In genomic region chr6:143129952-143130351, GRCm38 (mm10) we compare ENCODE assay signal across 18 mouse cellular contexts.
"Had no signal": no experiment of that assay in that cellular context is flagged by ENCODE, and none has a peak within 500 bp of the region (broad histone marks: within the 10 kb centered on the region; RNA-seq: fewer than 3 reads in every experiment).

No protein-coding gene starts in this region.

- H3K4me1 ChIP-seq: lung, embryonic 15.5 days; midbrain, embryonic 13.5 days; midbrain, embryonic 15.5 days; neural tube, embryonic 12.5 days; stomach, embryonic 15.5 days had no signal

- H3K4me3 ChIP-seq: lung, embryonic 15.5 days; megakaryocyte, embryonic 14.5 days; midbrain, embryonic 13.5 days; midbrain, embryonic 15.5 days; neural tube, embryonic 12.5 days; stomach, embryonic 15.5 days had no signal

- H3K36me3 ChIP-seq: lung, embryonic 15.5 days; midbrain, embryonic 13.5 days; midbrain, embryonic 15.5 days; neural tube, embryonic 12.5 days; stomach, embryonic 15.5 days had no signal

- H3K27me3 ChIP-seq: lung, embryonic 15.5 days; megakaryocyte, embryonic 14.5 days; midbrain, embryonic 13.5 days; midbrain, embryonic 15.5 days; neural tube, embryonic 12.5 days; stomach, embryonic 15.5 days had no signal

- H3K27ac ChIP-seq: lung, embryonic 15.5 days; macrophage; midbrain, embryonic 13.5 days; midbrain, embryonic 15.5 days; neural tube, embryonic 12.5 days; stomach, embryonic 15.5 days; stomach, postnatal 0 days had no signal

- H3K9me3 ChIP-seq: lung, embryonic 15.5 days; midbrain, embryonic 15.5 days; stomach, embryonic 15.5 days had no signal

- H3K4me2 ChIP-seq: lung, embryonic 15.5 days; midbrain, embryonic 11.5 days; midbrain, embryonic 13.5 days; midbrain, embryonic 15.5 days; neural tube, embryonic 12.5 days; stomach, embryonic 15.5 days had no signal

- ATAC-seq: liver, postnatal 0 days; lung, postnatal 0 days; midbrain, embryonic 13.5 days; midbrain, embryonic 15.5 days had no signal

- H3K9ac ChIP-seq: liver, postnatal 0 days; lung, embryonic 15.5 days; midbrain, embryonic 13.5 days; midbrain, embryonic 15.5 days; neural tube, embryonic 12.5 days; stomach, embryonic 15.5 days had no signal

- DNase-seq: liver, postnatal 0 days; lung, adult 2 months; lung, postnatal 14 days; lung, postnatal 36 days; right cerebral cortex, postnatal 14 days; thymus, adult 2 months; thymus, postnatal 25 days; thymus, postnatal 4 days had no signal
